Mouse (Mus musculus) splenic B cell, adult 2 months (primary cell): ENCODE results near the gene Prss29.

ENCODE experiments used
- DNase-seq: peaks from one replicate; pipeline ENCODE4 v3.0.0-alpha.2; 2011; ENCODE audit warnings: low read depth, low spot score
- H3K27me3 ChIP-seq: 2 replicates; pipeline ENCODE4 v1.6.1; 2012; ENCODE audit warnings: mild to moderate bottlenecking, low read length, moderate library complexity, mixed read lengths; ENCODE audit not compliant: control insufficient read depth, poor library complexity, insufficient read depth, severe bottlenecking
- H3K36me3 ChIP-seq: 2 replicates; pipeline ENCODE4 v1.6.1; 2012; ENCODE audit warnings: mild to moderate bottlenecking, low read length, moderate library complexity, mixed read lengths; ENCODE audit not compliant: control insufficient read depth, poor library complexity, insufficient read depth, severe bottlenecking

Gene Prss29

GRCm38 (mm10) chr17:25308346-25308745 lies 10.1 kb upstream of the Prss29 start, which contains the start of gene Prss28:
Gene Prss28, plus strand, starts transcription at chr17:25308646.
- DNase-seq: no peak
- Histone ChIP-seq H3K36me3 (no peaks in the 10 kb centered on the region), H3K27me3 (no peaks in the 10 kb centered on the region)

GRCm38 (mm10) chr17:25320819-25321218 lies 2.4 kb downstream of the Prss29 start:
- Histone ChIP-seq H3K27me3 (no peaks in the 10 kb centered on the region), H3K36me3 (no peaks in the 10 kb centered on the region)
- DNase-seq: no peak

- Histone ChIP-seq H3K36me3 (no peaks in the 10 kb centered on the region), H3K27me3 (no peaks in the 10 kb centered on the region)
- no peak for DNase-seq
These were observed 4.5 kb downstream of the Prss29 start for GRCm38 (mm10) chr17:25322930-25323329.

- no peak for DNase-seq
- no peaks in the 10 kb centered on the region; the same call in 1 of the 2 replicates for H3K27me3 ChIP-seq
- H3K36me3 ChIP-seq: no peaks in the 10 kb centered on the region
These were observed 13.9 kb downstream of the Prss29 start for GRCm38 (mm10) chr17:25332321-25332720.

GRCm38 (mm10) chr17:25333943-25334342 lies 15.5 kb downstream of the Prss29 start:
- no peaks in the 10 kb centered on the region; the same call in 1 of the 2 replicates for H3K27me3 ChIP-seq
- peak; percentile 59 for DNase-seq
- no peaks in the 10 kb centered on the region for H3K36me3 ChIP-seq

GRCm38 (mm10) chr17:25338218-25338617 lies 19.8 kb downstream of the Prss29 start:
- no peaks in the 10 kb centered on the region for H3K27me3 ChIP-seq
- DNase-seq: no peak
- H3K36me3 ChIP-seq: no peaks in the 10 kb centered on the region

GRCm38 (mm10) chr17:25340003-25340402 lies 21.5 kb downstream of the Prss29 start:
- no peak for DNase-seq
- Histone ChIP-seq H3K27me3 (no peaks in the 10 kb centered on the region), H3K36me3 (no peaks in the 10 kb centered on the region)

- DNase-seq: no peak
- H3K27me3 ChIP-seq: no peaks in the 10 kb centered on the region
These were observed 23.0 kb downstream of the Prss29 start for GRCm38 (mm10) chr17:25341490-25341889.

GRCm38 (mm10) chr17:25345462-25345861 lies 27.0 kb downstream of the Prss29 start, which contains the start of gene Tpsab1:
Gene Tpsab1, minus strand, starts transcription at chr17:25345562.
- H3K36me3 ChIP-seq: no peaks in the 10 kb centered on the region
- no peaks in the 10 kb centered on the region for H3K27me3 ChIP-seq
- no peak for DNase-seq

More at GRCm38 (mm10) chr17:25341490-25341889, 23.0 kb downstream of the Prss29 start:
- no peaks in the 10 kb centered on the region for H3K36me3 ChIP-seq

GRCm38 (mm10) chr17:25361291-25361690 lies 42.8 kb downstream of the Prss29 start:
- H3K36me3 ChIP-seq: no peaks in the 10 kb centered on the region
- no peak for DNase-seq
- no peaks in the 10 kb centered on the region; the same call in none of the 2 replicates for H3K27me3 ChIP-seq

- no peaks in the 10 kb centered on the region for H3K36me3 ChIP-seq
- peak; percentile 48 for DNase-seq
- no peaks in the 10 kb centered on the region; the same call in none of the 2 replicates for H3K27me3 ChIP-seq
These were observed 45.3 kb downstream of the Prss29 start for GRCm38 (mm10) chr17:25363726-25364125.

GRCm38 (mm10) chr17:25366005-25366404 lies 47.6 kb downstream of the Prss29 start, which contains the start of gene Tpsb2:
Gene Tpsb2, plus strand, starts transcription at chr17:25366305.
- no peak for DNase-seq
- no peaks in the 10 kb centered on the region for H3K27me3 ChIP-seq
- H3K36me3 ChIP-seq: no peaks in the 10 kb centered on the region

GRCm38 (mm10) chr17:25368973-25369372 lies 50.5 kb downstream of the Prss29 start, which contains the start of gene Tpsg1:
Gene Tpsg1, plus strand, starts transcription at chr17:25369273.
- no peaks in the 10 kb centered on the region for H3K36me3 ChIP-seq
- no peaks in the 10 kb centered on the region for H3K27me3 ChIP-seq
- DNase-seq: no peak
